Mouse (Mus musculus) B cell, adult (primary cell): ENCODE data around the gene Nostrin. TPM values are rescaled to one million over a fixed set of nuclear protein-coding genes. Genes with fewer than 3 reads are reported as not detected.

Source experiments
- total RNA-seq: library from RNA; stranded (reverse); gene quantifications from 4 replicates; pipeline ENCODE4 v1.2.4, GENCODE M21; 2023; ENCODE audit not compliant: inconsistent age

Gene Nostrin
- not detected in 4 replicates for total RNA-seq

DNA sequence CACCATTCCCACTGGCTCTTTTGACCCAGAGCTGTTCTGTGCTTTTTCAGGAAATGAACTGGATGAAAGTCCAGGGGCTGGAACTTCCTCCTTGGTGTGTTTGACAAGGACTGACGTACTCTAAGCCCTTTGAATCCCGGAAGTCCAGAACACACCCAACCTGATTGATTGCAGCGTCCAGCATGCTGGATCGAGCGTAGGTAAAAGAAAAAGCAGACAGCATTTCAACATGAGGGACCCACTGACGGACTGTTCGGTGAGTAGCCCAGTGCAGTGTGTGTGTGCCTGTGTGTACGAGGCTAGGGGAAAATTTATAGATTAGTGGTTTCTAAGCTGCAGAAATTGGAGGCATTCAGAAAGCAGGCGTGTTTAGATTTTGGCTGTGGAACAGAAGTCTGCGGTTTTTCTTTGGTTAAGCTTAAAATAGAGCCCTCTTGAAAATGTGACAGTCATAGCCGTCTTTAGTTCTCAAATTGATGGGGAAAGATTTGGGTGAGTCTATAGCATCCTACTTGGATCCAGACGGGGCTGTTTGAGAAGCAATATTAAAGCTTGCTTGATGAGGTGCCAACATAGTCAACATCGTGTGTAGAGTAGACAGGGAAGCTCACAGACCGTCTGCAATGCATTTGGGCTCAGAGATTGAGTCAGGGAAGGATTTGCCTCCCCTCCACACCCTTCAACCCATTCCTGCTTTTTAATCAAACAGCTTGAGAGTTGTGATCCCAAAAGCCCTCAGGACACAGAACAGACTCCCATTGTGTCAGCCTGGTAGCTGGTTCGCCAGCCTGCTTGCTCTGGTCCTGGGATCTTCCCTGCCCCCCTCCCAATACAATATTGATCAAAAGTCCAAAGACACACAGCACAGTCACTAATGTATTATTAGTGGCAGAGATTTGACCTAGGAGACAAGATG lies at the start of gene Nostrin:
Nostrin (plus strand) TSS at position 140 of the 916 bp plus-strand sequence.

DNA sequence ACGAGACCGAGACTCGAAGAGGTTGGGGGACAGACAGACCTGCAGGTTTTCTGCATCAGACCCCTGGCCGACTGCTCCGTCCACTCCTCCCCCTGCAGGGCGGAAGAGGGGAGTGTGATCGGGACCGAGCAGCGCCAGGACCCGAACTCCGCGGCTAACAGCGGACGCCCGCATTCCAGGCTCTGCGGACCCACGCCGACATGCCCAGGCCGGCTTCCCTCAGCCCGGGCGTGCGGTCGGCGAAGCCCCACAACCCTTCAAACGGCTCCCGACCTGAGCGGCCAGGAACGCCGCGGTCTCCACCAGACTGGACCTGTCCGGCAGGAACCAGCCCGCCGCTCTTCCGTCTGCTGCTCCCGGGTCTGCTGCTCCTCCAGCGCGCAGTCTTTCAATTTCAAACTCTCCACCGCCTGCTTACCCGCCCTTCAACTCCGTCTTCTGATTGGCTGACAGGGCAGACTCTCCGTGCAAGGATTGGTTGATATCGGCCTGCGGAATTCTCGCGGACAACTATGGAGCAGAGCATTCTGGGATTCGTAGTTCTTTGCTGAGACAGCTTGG lies 70.3 kb downstream of the Nostrin start, which contains the start of gene Spc25:
Spc25 (minus strand) TSS at position 404 of the 561 bp plus-strand sequence.

DNA sequence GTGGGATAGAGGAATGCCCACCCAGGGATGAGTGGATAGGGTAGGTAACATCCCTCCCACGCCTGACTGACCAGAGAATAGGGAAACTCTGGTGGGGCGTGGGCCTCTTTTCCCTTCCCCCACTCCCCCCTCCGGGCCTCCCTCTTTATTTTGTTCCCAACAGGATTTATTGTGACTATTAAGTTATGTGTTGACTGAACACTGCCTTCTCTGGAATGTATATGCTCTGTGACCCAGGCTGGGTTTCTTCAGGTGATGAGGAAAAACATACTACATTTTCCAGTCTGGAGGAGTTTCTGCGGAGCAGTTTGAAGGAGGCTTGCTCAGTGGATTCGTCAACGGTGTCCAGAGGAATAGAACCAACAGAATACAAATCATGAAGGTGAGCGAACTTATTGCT lies 75.2 kb downstream of the Nostrin start, which contains the start of gene G6pc2:
G6pc2 (plus strand) TSS at position 301 of the 400 bp plus-strand sequence.

Other genes starting within 250 kb of the Nostrin start
- 5.1 to 6.8 TPM (median 5.8 TPM) in 4 replicates for gene Spc25, start 70.4 kb downstream of the Nostrin start, total RNA-seq
- not detected in 4 replicates for gene G6pc2, start 75.3 kb downstream of the Nostrin start, total RNA-seq
- not detected in 4 replicates for gene Abcb11, start 206.8 kb downstream of the Nostrin start, total RNA-seq
- gene Dhrs9, start 244.6 kb downstream of the Nostrin start, total RNA-seq: not detected in 4 replicates